Mouse (Mus musculus) gastrocnemius, postnatal 25 days (tissue): ENCODE measurements at regions not wholly inside any gene's neighbourhood (a gene's known extent, or its start where the extent isn't known, plus 50 kb on each side); places are given as distances from the start of the nearest gene placed in this dataset.
A peak's percentile ranks its signal among the peaks of the same experiment; 100 is the strongest.

ENCODE experiments used
- DNase-seq: peaks from one replicate; pipeline ENCODE4 v3.0.0; 2022

DNA sequence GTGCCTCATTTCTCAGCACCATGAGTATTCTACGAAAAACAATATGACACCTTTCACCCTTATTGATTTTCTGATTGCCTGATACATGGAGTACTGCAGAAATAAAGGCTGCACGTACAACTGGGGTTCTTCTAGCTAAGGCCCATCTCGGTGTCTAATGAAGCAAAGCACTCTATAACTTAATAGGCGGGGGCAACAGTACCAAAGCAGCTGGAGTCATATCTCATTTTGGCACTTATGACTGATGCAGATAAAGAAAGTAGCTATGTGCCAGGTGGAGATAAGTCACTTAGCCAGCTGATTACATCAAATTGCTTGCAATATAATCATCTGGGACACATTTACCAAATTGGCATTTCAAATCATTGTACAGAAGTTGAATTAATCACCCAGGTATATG, 73.0 kb upstream of the Lin7a start:
- DNase-seq = no peak

DNA sequence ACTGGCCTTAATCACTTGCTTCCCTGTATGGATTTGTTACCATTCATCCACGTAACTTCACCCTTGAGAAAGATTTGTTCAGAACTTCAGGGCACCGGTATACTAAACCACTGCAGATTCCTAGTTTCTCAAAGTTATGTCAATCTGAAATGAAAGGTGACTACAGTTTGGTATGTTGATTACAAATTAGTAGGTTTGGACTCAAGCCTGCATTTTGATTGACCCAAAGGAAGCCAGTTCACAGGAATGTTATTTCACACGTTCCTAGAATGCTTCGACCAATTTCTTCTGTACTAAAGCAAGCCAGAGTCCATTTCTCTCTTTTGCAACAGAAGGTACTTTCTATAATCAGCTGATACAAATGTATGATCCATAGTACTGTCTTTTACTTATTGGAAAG, 70.4 kb upstream of the Lin7a start:
- no peak for DNase-seq

DNA sequence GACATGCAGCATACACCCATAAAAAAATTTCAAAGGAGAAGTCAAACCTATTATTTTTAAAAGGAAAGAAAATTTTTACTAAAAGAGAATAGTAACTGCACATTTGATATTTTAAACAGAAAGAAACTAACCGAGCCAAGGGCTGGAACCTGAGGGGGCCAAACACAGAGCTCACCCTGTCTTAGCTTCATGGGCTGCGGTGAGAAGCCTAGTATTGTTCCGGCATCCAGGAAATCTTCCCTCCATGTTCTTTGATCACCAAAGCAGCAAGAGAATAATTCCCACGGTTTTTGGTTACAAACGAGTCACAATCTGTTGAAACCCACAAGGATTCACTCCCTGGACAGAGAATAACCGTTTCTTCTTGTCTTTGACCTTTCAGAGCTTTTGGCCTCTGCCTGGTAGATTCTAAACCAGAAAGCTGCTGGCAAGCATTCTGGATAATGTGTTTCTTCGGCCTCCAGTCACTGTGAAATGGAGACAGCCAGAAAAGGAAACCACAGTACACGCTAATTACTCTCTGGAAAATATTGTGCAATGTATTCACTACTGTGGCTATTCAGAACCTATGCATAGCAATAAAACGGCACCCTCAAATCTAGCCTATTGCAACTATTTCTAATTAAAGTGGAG, 66.3 kb upstream of the Lin7a start:
- DNase-seq = peak; percentile 5

DNA sequence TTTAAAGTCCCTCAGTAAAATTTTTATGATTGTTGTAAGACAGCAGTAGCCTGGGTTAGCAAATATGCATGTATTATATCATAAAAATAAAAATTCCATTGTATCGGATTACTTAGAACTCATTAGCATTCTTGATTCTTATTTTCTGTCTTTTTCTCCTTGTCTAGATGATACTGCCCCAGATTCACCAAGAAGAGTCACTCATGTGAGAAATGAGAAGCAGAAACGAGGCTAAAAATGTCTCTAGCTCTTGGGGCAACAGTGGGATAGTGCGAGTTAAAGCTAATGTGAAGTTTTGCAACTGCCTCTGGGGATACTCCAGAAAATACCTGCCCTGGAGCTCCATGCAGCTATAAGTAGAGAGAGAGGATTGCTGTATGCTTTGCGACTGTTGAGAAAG, 61.6 kb upstream of the Lin7a start:
- DNase-seq = no peak

GRCm38 (mm10) chr10:107213071-107213470, 58.4 kb upstream of the Lin7a start:
- DNase-seq = no peak

DNA sequence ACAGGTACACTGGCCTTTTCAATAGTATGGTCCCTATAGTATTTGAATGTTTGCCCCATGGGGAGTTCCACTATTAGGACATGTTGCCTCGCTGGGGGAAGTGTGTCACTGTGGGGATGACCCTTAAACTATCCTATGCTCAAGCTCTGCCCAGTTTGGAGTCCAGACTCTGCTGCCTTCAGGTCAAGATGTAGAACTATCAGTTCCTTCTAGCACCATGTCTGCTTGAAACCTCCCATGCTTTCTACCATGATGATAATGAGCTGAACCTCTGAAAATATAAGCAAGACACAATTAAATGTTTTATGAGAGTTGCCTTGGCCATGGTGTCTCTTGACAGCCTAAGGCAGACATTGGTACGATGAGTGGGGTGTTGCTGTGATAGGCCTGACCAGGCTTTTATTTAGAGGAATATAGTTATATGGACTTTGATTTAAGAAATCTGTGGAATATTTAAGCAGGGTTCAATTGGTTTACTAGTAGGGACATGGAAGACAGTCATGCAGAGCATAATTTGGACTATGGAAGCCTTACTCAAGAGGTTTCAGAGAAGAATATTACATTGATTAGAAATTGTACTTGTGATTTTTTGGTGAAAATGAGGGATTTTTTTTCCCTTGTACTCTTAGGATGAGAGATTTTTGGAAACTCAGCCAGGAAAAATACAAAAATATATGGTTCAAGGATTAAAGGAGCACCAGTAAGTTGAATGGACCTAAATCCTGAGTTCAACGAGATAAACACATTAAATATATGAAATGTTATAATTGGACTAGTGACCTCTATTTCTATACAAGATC, 57.7 kb upstream of the Lin7a start:
- no peak for DNase-seq

DNA sequence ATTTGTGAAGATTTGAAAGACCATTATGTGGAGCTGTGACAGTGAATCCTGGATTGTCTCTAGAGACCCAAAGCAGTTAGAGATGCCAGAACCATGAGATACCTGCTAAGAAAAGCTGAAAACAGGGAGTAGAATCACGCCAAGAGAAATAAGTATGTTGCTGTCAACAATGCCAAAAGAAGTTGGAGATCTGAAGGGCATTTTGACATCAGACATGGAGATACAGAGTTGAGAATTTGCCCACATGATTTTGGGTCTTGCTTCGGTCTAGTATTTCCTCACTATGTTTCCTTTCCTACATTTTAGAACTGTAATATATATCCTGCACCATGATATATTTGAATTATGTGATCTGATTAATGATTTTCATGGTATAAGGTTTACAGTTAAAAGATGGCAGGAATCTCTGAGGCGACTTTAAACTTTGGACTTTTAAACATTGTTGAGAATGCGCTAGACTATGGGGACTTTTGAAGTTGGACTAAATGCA, 56.7 kb upstream of the Lin7a start:
- DNase-seq = no peak

DNA sequence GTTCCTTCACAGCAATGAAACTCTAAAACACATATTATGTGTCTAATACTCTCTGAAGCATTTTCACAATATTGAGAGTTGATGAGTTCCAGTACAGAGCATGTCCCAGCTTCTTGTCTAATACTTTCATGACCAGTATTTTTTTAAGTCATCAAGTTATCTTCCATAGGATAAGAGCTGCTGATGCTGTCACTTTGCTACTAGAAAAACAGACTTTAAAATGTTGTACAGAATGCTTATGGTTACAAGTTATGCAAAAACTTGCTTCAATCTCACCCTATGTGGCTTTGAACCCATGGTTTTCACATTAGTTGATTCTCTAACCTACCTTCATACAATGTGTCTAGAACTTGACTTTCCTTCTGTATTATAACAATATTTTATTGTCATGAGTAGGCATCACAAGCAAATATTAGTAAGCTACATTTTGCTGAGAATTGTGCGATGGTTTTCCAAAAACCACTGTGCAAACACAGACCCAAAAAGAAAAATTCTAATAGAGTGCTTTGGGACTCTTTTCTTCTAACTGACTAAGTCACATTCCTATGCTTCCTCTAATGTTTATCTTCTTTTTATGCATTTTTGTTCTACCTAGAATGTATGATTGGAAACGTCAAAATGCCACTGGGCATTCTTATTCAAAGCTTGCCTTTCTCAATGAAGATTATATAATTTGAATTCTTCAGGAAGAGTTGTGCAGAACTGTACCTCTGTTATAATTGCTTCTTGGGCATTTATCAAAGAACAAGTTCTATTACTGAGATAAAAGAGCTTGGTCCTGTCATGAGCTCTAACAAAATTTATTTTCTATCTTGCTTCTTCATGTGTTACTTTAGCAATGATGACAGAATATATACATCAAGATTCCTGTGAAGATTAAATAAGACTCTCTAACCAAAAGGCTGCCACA, 55.6 kb upstream of the Lin7a start:
- DNase-seq = no peak

DNA sequence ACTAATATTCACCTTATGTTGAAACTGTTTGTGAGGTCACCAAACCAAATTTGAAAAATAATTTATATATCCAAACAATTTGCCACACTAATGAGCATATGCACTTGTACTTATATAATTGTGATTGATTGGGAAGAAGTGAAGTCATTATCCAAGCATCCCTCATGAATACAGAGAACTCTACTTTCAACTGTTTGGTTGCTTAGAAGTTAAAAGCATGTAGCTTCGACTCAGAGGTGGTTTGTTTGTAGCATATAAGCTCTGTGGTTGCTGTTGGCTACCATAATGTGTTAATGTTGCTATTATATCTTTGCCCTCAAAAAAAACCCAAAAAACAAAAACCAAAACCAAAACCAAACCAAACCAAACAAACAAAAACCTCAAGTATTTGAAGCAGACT, 54.7 kb upstream of the Lin7a start:
- DNase-seq = no peak

DNA sequence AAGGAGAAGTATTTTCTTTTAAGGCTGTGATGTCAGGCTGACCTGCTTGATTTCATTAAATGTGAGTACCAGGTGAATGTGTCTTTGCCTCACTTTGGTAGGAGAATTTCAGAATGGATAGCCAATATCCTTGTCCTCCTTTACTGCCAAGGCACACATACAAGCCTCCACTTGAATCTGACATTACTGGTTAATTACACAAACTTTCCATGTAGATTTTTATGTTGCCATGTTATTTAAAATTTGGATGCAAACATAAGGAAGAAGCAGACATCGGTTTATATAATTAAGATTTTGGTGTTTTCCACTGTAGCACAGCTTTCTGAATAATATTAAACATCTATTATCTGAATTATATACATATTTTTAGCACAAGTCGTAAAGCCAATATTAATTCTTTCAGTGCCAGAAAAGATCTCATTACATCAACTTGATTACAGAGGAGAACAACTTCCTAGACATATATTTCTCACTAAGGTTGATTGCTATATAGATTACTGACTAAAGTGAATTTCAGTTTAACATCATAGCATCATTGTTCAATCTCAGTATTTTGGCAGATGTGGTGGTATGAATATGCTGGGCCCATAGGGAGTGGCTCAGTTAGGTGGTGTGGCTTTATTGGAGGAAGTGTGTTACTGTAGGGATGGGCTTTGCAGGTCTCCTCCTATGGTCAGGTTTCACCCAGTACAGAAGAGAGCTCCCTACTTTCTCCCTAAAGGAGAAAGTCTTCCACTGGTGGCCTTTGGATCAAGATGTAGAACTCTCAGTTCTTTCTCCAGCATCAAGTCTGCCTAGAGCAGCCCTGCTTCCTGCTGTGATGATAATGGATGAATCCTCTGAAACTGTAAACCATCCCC, 53.9 kb upstream of the Lin7a start:
- DNase-seq = no peak

GRCm38 (mm10) chr10:107218861-107219430, 52.5 kb upstream of the Lin7a start:
- DNase-seq = no peak

DNA sequence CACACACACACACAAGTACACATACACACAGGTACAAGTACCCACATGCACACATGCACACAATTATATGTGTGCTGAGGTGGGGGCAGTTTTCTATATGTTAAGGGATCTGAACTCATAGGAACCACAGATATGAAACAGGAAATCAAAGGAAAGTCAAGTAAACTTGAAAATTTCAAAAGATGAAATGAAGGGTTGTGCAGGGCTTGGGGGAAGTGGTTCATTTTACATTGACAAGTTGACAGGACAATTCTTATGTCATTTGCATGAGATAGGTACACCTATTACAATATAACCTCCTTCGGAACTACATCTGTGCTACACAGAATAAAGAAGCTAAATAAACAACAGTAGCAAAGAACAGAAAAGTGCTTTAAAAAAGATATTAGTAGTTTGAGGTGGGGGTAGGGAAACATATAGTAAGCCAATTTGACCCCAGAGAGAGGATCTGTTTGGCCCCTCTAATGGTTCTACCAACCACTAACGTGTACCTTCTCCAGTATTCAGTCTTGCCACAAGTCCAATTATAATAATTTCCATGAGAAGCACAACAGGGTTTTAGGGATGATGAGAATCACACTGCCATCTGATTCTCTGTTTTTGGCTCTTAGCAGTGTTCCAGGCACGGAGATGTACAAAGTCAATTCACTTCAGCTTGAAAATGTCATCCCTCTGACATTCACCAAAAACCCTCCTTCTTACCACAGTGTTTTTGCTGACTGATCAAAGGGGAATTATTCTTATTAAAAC, 51.7 kb upstream of the Lin7a start:
- DNase-seq = no peak

DNA sequence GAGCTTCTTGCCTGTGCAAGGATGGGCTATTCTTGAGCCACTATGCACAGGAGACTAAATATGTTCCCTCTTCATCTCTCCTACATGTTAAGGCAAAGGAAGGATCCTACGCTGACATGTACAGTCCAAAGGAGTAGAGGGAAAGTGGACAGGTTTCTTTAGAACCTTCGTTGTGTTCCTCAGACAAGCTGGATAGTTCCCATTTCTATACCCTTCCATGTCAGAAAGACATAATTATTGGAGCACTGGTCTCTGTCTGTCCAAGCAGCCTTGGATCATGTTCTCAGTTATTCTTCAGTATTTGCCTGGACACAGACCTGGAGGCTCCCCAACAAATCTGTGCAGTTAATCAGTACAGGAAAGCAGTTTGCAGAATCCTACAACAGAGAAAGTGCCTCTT, 51.0 kb upstream of the Lin7a start:
- DNase-seq = no peak

DNA sequence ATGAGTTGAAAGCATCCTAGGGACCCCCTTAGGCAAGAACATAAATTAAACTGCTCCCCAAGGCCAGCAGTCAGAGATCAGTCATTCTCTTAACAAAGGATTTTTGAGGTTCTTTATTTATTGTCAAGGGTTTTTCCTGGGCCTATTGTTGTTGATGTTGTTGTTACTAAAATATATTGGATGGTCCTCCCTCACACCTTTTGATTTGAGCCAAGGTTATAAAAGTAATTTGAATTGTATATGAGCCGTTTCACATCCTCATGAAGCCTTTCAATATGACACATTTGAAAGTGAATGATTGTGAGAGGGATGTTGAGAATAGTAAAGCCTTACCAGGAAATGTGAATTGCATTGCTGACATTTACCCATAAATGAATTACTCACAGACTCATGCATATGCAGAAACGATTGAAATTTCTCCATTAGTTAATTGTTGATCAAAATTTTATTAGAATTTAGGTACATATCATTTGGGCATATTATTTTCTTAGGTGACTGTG, 50.3 kb upstream of the Lin7a start:
- DNase-seq = no peak
